8 mouse cellular contexts compared by ENCODE assay signal in genomic region chr17:35776811-35777609, GRCm38 (mm10). TPM values are rescaled to one million over a fixed set of nuclear protein-coding genes. Genes with fewer than 3 reads are reported as not detected.
DNase-seq lines count a peak whose midpoint lies in the region; ATAC-seq and TF ChIP-seq lines count a peak whose summit lies in the region.

No protein-coding gene starts in this region.

- peak; percentile 30 for TF ChIP-seq CTCF in lung, postnatal 0 days (IDR thresholded peaks at IDR 0.05)

- H3K9ac ChIP-seq in lung, postnatal 0 days (replicated peaks; ENCODE audit: low read depth) = no peak overlapping the region
- H3K9ac ChIP-seq in midbrain, embryonic 16.5 days (ENCODE audit: low read depth, low read length) = no peak overlapping the region

- 4% methylated on average over 13 of the region's 13 CpGs for WGBS in lung, postnatal 0 days
- 60% methylated on average over 13 of the region's 13 CpGs for WGBS in midbrain, embryonic 16.5 days

- no peaks in the 10 kb centered on the region for H3K27me3 ChIP-seq in lung, postnatal 0 days (replicated peaks; ENCODE audit: insufficient read depth, low read length)
- no peaks in the 10 kb centered on the region for H3K27me3 ChIP-seq in midbrain, embryonic 16.5 days (ENCODE audit: control insufficient read depth, insufficient read depth, low read depth, low read length)

- peak; percentile 87 for TF ChIP-seq EP300 in lung, postnatal 0 days (IDR thresholded peaks at IDR 0.05)

- ATAC-seq in hematopoietic stem cell, adult 5-6 weeks (replicated peaks in 1 of 2; ENCODE audit: insufficient read depth in 1 of 2, low FRiP score in 2 of 2, low TSS enrichment in 1 of 2, low read depth in 1 of 2, poor library complexity in 2 of 2, severe bottlenecking in 2 of 2) = peak; percentile 28 to 81; a peak in 3 of 4 replicates
- peak; percentile 82 for ATAC-seq in lung, postnatal 0 days
- no peak for ATAC-seq in midbrain, embryonic 16.5 days

- no peaks in the 10 kb centered on the region for H3K36me3 ChIP-seq in lung, postnatal 0 days (ENCODE audit: insufficient read depth, low read length)
- no peaks in the 10 kb centered on the region for H3K36me3 ChIP-seq in midbrain, embryonic 16.5 days (ENCODE audit: control insufficient read depth, insufficient read depth, low read length)

- no peak overlapping the region for H3K4me3 ChIP-seq in lung, postnatal 0 days (ENCODE audit: low read depth, low read length)
- no peak overlapping the region for H3K4me3 ChIP-seq in midbrain, embryonic 16.5 days (ENCODE audit: low read depth, low read length)

- H3K27ac ChIP-seq in lung, postnatal 0 days (ENCODE audit: low read length) = peak overlapping the region; percentile 74
- no peak overlapping the region for H3K27ac ChIP-seq in midbrain, embryonic 16.5 days (ENCODE audit: low read length)

- 0 out of 2 replicates have a peak overlapping the region, but pooled peaks have one; percentile 14 for H3K4me2 ChIP-seq in lung, postnatal 0 days (replicated peaks; ENCODE audit: low read depth, low read length)
- no peak overlapping the region for H3K4me2 ChIP-seq in midbrain, embryonic 16.5 days (ENCODE audit: low read length)

- H3K4me1 ChIP-seq in lung, postnatal 0 days (ENCODE audit: insufficient read depth, low read depth, low read length) = peaks cover 9% of the 10 kb centered on the region; the same call in 1 of the 2 replicates
- H3K4me1 ChIP-seq in midbrain, embryonic 16.5 days (ENCODE audit: control insufficient read depth, insufficient read depth, low read length) = no peaks in the 10 kb centered on the region

- H3K9me3 ChIP-seq in lung, postnatal 0 days (ENCODE audit: low read length) = no peaks in the 10 kb centered on the region
- H3K9me3 ChIP-seq in midbrain, embryonic 16.5 days (replicated peaks; ENCODE audit: control insufficient read depth, low read length, poor library complexity, severe bottlenecking) = no peaks in the 10 kb centered on the region

- DNase-seq in R1 (ENCODE audit: low read depth, low spot score) = peak; percentile 52
- DNase-seq in cerebellum, adult 8-10 months = peak; percentile 85
- peak; percentile 38 to 57 for DNase-seq in frontal cortex, postnatal 14 days (ENCODE audit: low spot score in 2 of 2)
- peak; percentile 69 for DNase-seq in layer of hippocampus, adult 9-10 months (ENCODE audit: low spot score)
- peak; percentile 93 for DNase-seq in lung, postnatal 0 days (ENCODE audit: low spot score)
- DNase-seq in right cerebral cortex, postnatal 36 days (ENCODE audit: low spot score in 2 of 2) = peak; percentile 56 to 73

RNA-seq across cellular contexts. Expression of gene Ier3, which starts 44.5 kb away (rescaled TPM):
- 128 and 182 TPM in 2 replicates for total RNA-seq in hematopoietic stem cell, adult 5-6 weeks (2017)
- polyA plus RNA-seq in lung, postnatal 0 days (2015; fragmentation: Nextera tagmentation; extraction: Ambion mirVana) = 205 and 234 TPM in 2 replicates
- polyA plus RNA-seq in midbrain, embryonic 16.5 days (2015; fragmentation: Nextera tagmentation; extraction: Ambion mirVana) = 8.9 and 10.5 TPM in 2 replicates

RNA-seq across cellular contexts. Expression of gene Flot1, which starts 46.0 kb away (rescaled TPM):
- total RNA-seq in hematopoietic stem cell, adult 5-6 weeks (2017) = 134 and 140 TPM in 2 replicates
- polyA plus RNA-seq in lung, postnatal 0 days (2015; fragmentation: Nextera tagmentation; extraction: Ambion mirVana) = 106 and 117 TPM in 2 replicates
- 102 and 104 TPM in 2 replicates for polyA plus RNA-seq in midbrain, embryonic 16.5 days (2015; fragmentation: Nextera tagmentation; extraction: Ambion mirVana)

Comparison
In these comparisons a context has a peak if more than half of its experiments do, and no peak if none do; other contexts are left out.
1. RNA of gene Ier3, which starts 44.5 kb away (polyA plus RNA-seq): 205 to 234 TPM in lung, postnatal 0 days; 8.9 to 10.5 TPM in midbrain, embryonic 16.5 days; every median in the first group is over 10 times any median in the second.
2. Peak in every context shown above with its lines, with median percentiles within 50 percentile points of each other: DNase-seq.